Mouse (Mus musculus) heart, embryonic 10.5 days (tissue): Measurements from ENCODE around the gene Tmem151a. TPM values are rescaled to one million over a fixed set of nuclear protein-coding genes. Genes with fewer than 3 reads are reported as not detected.
"Not testable (repeated sequence)": the region's sequence is repeated elsewhere in the genome, so short reads cannot be mapped to it uniquely, and the experiment has no call there.

Source experiments
- DNase-seq: peaks from one replicate; pipeline ENCODE4 v3.0.0-alpha.2; 2017; ENCODE audit warnings: low spot score
- H3K27ac ChIP-seq: fragments of 300-500 bp; sonication (generic); 2 replicates; pipeline ENCODE4 v1.5.1; 2016; ENCODE audit warnings: mild to moderate bottlenecking
- H3K27me3 ChIP-seq: fragments of 300-500 bp; sonication (generic); 2 replicates; pipeline ENCODE4 v1.6.1; 2016; ENCODE audit warnings: mild to moderate bottlenecking; ENCODE audit not compliant: poor library complexity, insufficient read depth, severe bottlenecking
- H3K36me3 ChIP-seq: fragments of 300-500 bp; sonication (generic); 2 replicates; pipeline ENCODE4 v1.6.1; 2016; ENCODE audit warnings: mild to moderate bottlenecking, moderate library complexity
- H3K4me1 ChIP-seq: fragments of 300-500 bp; sonication (generic); 2 replicates; pipeline ENCODE4 v1.6.1; 2016; ENCODE audit warnings: mild to moderate bottlenecking
- H3K4me3 ChIP-seq: fragments of 300-500 bp; sonication (generic); 2 replicates; pipeline ENCODE4 v1.5.1; 2016; ENCODE audit warnings: mild to moderate bottlenecking, moderate library complexity
- H3K9me3 ChIP-seq: fragments of 300-500 bp; sonication (generic); 2 replicates; pipeline ENCODE4 v1.6.1; 2016; ENCODE audit warnings: mild to moderate bottlenecking, moderate library complexity
- WGBS: fragments of 180-500 bp; shearing (Covaris S2); methylation state at CpG from one replicate; pipeline ENCODE4 v1.1.7; 2016; 5-methylcytosine and 5-hydroxymethylcytosine counted together
- polyA plus RNA-seq: library from polyadenylated mRNA; unstranded; fragments of >200 nt; fragmentation: Nextera tagmentation; extraction: Ambion mirVana; gene quantifications from 2 replicates; pipeline ENCODE4 v1.2.1, GENCODE M21; 2016

Tmem151a gene
- polyA plus RNA-seq, 1 experiment from 2014 or later = 7.6 TPM

DNA sequence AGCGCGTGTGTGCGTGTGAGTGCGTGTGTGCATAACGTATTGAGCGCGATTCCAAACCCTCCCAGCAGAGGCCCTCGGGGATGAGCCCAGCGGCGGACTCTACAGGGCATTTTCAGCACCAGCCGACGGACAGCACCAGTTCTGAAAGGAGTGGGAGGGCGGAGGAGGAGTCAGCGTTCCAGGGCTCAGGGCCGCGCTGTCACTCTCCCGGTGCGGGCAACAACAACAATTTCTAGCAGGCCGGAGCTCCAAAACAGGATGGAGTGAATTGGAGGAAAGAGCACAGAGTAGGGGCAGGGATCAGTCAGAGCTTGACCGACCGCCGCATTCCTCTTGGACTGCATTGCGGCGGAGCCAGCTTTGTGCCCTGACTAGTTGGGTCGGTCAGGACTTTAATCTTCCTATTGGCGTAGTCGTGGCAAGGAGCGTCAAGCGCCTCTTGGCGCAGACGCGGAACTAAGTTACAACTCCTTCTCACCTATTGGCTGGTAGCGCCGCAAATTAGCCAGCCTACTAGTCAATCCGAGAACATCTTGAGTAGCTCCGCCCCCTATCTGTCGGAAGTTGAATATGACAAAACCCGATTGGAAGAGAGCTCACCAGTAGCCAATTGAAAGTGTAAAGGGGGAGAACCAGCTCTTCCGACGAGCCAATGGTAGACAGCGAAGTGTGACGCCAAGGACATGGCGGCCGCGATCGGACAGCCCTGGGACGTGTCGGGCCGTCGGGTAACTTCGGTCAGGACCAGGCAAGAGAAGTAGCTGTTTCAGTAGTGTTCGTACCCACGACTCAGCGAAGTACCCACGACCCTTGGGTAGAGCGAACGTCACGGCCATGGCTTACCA is 2.8 kb upstream of the Tmem151a start, which contains the start of gene Yif1a:
Yif1a (plus strand) TSS at position 655 of the 845 bp plus-strand sequence.
- Histone ChIP-seq H3K27ac (peak within 1 kb of the TSS; percentile 88), H3K9me3 (no peaks in the 10 kb centered on the region), H3K4me1 (peaks cover 31% of the 10 kb centered on the region), H3K36me3 (peaks cover 37% of the 10 kb centered on the region), H3K27me3 (peaks cover 34% of the 10 kb centered on the region), H3K4me3 (peak within 1 kb of the TSS; percentile 94)
- WGBS = under 1% methylated on average over 58 of the region's 58 CpGs
- peak; percentile 98 for DNase-seq

GRCm38 (mm10) chr19:5086533-5086932 is 1.2 kb upstream of the Tmem151a start:
- H3K27me3 ChIP-seq = peaks cover 50% of the 10 kb centered on the region
- H3K4me1 ChIP-seq = peaks cover 31% of the 10 kb centered on the region
- DNase-seq, H3K9me3 ChIP-seq, H3K4me3 ChIP-seq, H3K27ac ChIP-seq: not testable (repeated sequence)
- peaks cover 21% of the 10 kb centered on the region for H3K36me3 ChIP-seq
- WGBS = 59% methylated on average over 4 of the region's 4 CpGs

- H3K4me1 ChIP-seq = peaks cover 31% of the 10 kb centered on the region
- WGBS = 3% methylated on average over 15 of the region's 15 CpGs
- H3K27ac ChIP-seq = peak overlapping the region; percentile 48; the same call in 1 of the 2 replicates
- H3K4me3 ChIP-seq = peak overlapping the region; percentile 69
- no peak for DNase-seq
- H3K27me3 ChIP-seq = peaks cover 67% of the 10 kb centered on the region
- peaks cover 5% of the 10 kb centered on the region; the same call in 1 of the 2 replicates for H3K36me3 ChIP-seq
- no peaks in the 10 kb centered on the region for H3K9me3 ChIP-seq
Measured at GRCm38 (mm10) chr19:5084834-5085144, 542 bp downstream of the Tmem151a start.

- 61% methylated on average over 3 of the region's 3 CpGs for WGBS
- no peaks in the 10 kb centered on the region for H3K36me3 ChIP-seq
- DNase-seq = no peak
- H3K27me3 ChIP-seq = peaks cover 69% of the 10 kb centered on the region
- 0 out of 2 replicates have a peak overlapping the region, but pooled peaks have one; percentile 48 for H3K27ac ChIP-seq
- peaks cover 27% of the 10 kb centered on the region for H3K4me1 ChIP-seq
- H3K9me3 ChIP-seq = no peaks in the 10 kb centered on the region
- peak overlapping the region; percentile 69 for H3K4me3 ChIP-seq
Measured at GRCm38 (mm10) chr19:5083961-5084833, 1.1 kb downstream of the Tmem151a start.

GRCm38 (mm10) chr19:5082596-5082995 is 2.7 kb downstream of the Tmem151a start:
- H3K4me1 ChIP-seq = peaks cover 18% of the 10 kb centered on the region
- 0 out of 2 replicates have a peak overlapping the region, but pooled peaks have one; percentile 23 for H3K27ac ChIP-seq
- H3K9me3 ChIP-seq = no peaks in the 10 kb centered on the region
- H3K4me3 ChIP-seq = no peak overlapping the region
- DNase-seq = no peak
- no peaks in the 10 kb centered on the region for H3K36me3 ChIP-seq
- H3K27me3 ChIP-seq = peaks cover 72% of the 10 kb centered on the region
- 52% methylated on average over 24 of the region's 24 CpGs for WGBS

GRCm38 (mm10) chr19:5082005-5082404 is 3.3 kb downstream of the Tmem151a start:
- H3K9me3 ChIP-seq = no peaks in the 10 kb centered on the region
- DNase-seq = no peak
- H3K4me3 ChIP-seq = no peak overlapping the region
- peaks cover 72% of the 10 kb centered on the region for H3K27me3 ChIP-seq
- WGBS = 62% methylated on average over 18 of the region's 18 CpGs
- H3K36me3 ChIP-seq = no peaks in the 10 kb centered on the region
- peaks cover 12% of the 10 kb centered on the region for H3K4me1 ChIP-seq
- no peak overlapping the region for H3K27ac ChIP-seq

GRCm38 (mm10) chr19:5079279-5079678 is 6.1 kb downstream of the Tmem151a start:
- H3K27ac ChIP-seq = no peak overlapping the region
- no peaks in the 10 kb centered on the region for H3K9me3 ChIP-seq
- H3K36me3 ChIP-seq = no peaks in the 10 kb centered on the region
- no peaks in the 10 kb centered on the region for H3K4me1 ChIP-seq
- H3K4me3 ChIP-seq = no peak overlapping the region
- 92% methylated on average over 1 of the region's 1 CpGs for WGBS
- peaks cover 49% of the 10 kb centered on the region for H3K27me3 ChIP-seq
- DNase-seq = no peak

DNA sequence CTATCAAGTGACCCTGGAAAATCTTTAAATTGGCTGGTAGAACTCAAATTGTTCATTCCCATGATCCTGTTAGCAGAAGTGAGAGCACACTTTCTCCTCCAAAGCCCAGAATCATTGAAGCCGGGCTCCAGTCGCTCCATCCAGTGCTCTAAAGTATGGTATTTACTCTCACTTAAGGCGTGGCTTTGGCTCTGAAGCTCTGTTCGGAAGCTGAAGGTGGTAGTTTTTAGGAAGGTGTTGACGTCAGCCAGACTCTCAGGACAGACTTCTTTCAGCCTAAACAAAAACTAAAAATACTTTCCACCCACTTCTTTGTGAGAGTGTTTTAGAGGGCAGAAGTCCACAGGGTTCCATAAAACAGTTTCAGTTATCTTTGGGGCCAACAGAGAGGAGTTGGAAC is 11.8 kb downstream of the Tmem151a start:
- H3K4me3 ChIP-seq = no peak overlapping the region
- H3K27me3 ChIP-seq = peaks cover 41% of the 10 kb centered on the region
- DNase-seq = no peak
- peaks cover 41% of the 10 kb centered on the region for H3K4me1 ChIP-seq
- WGBS = 36% methylated on average over 5 of the region's 5 CpGs
- H3K9me3 ChIP-seq = no peaks in the 10 kb centered on the region
- no peak overlapping the region for H3K27ac ChIP-seq
- H3K36me3 ChIP-seq = no peaks in the 10 kb centered on the region

DNA sequence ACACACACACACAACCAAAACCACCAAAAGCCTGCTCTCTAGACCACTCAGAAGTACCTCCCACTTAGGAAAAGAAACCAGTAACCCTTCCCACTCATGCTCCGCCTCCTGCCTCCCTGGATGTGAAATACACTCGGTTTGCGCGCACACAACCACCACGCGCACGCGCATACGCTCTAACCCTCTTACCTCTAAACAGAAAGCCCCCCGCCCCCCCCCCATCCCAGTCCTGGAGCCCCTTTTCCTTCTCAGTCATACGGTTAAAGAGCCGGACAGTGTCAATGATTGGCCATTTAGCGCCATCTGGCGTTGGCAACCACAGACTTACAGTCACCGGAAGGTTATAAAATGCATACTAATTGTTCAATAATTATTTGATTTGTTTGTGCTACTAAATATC is 12.3 kb downstream of the Tmem151a start:
- peaks cover 46% of the 10 kb centered on the region for H3K4me1 ChIP-seq
- peaks cover 43% of the 10 kb centered on the region for H3K27me3 ChIP-seq
- H3K27ac ChIP-seq = 0 out of 2 replicates have a peak overlapping the region, but pooled peaks have one; percentile 86
- peak overlapping the region; percentile 72 for H3K4me3 ChIP-seq
- H3K9me3 ChIP-seq = no peaks in the 10 kb centered on the region
- H3K36me3 ChIP-seq = no peaks in the 10 kb centered on the region
- WGBS = 2% methylated on average over 15 of the region's 15 CpGs
- no peak for DNase-seq

DNA sequence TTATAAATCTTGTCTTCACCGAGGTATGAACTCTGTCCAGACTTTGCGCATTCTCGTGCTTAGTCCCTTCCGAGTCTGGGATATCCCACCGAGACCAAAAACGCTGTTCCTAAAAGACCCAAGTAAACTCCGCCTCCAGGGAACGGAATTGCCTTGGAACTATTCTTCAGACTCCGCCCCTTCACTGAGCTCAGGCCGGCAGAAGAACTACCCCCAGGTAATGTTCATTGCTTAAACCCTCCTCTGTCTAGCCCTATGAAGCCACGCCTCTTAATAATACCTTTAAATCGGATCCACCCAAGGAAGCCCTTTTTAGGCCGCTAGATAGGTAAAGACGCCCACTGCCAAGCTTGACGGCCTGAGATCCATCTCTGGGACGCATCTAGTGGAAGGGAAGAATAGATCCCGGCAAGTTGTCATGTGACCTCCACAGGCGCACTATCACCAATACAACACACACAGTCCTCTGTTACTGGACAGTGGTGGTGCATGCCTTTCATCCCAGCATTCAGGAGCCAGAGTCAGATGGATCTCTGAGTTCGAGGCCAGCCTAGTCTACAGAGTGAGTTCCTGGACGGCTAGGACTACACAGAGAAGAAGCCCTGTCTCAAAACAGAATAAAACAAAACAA is 12.8 kb downstream of the Tmem151a start:
- peaks cover 46% of the 10 kb centered on the region for H3K27me3 ChIP-seq
- 4% methylated on average over 20 of the region's 20 CpGs for WGBS
- peaks cover 51% of the 10 kb centered on the region for H3K4me1 ChIP-seq
- peak overlapping the region; percentile 86 for H3K27ac ChIP-seq
- H3K9me3 ChIP-seq = no peaks in the 10 kb centered on the region
- H3K36me3 ChIP-seq = no peaks in the 10 kb centered on the region
- DNase-seq = no peak
- peak overlapping the region; percentile 72 for H3K4me3 ChIP-seq

DNA sequence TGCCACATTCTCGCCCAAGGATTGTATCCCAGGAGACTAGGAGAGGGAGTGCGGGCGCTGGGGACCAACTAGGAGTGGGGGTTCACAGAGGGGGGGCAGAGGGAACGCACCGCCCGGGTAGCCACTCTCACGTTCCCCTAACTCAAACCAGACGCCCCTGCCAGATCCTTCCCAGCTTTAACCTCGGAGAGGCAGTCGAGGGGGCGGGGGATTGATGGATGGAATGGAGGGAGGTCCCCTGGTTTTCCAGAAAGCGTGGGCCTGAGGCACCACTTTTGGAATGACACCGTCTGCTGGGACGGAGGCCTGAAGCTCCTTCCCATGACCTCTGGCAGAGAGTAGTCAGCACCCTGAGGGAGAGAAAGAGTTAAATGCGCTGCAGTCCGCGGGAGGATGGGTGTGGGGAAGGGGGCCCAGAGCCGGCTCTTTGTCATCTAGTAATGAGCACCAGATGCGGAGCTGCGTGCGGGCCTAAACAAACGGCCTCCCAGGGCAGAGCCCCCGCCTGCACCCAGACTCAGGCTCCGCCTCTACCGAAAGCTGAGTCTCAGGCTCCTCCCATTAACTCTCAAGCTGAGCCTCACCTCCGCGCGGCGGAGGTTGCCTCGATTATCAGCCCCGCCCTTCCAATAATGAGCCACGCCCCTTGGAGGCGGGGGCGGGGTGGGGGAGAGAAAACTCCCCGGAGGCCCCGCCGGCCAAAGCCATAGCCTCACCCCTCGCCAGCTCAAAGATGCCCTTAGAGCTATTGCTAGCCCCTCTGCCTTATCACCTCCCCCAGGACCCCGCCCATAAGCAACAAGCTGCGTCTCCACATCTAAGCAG is 13.6 kb downstream of the Tmem151a start:
- Histone ChIP-seq H3K27ac (peak overlapping the region; percentile 86), H3K27me3 (peaks cover 51% of the 10 kb centered on the region), H3K4me1 (peaks cover 59% of the 10 kb centered on the region), H3K4me3 (peak overlapping the region; percentile 72), H3K9me3 (no peaks in the 10 kb centered on the region), H3K36me3 (no peaks in the 10 kb centered on the region)
- 2% methylated on average over 40 of the region's 40 CpGs for WGBS
- peak; percentile 94 for DNase-seq

DNA sequence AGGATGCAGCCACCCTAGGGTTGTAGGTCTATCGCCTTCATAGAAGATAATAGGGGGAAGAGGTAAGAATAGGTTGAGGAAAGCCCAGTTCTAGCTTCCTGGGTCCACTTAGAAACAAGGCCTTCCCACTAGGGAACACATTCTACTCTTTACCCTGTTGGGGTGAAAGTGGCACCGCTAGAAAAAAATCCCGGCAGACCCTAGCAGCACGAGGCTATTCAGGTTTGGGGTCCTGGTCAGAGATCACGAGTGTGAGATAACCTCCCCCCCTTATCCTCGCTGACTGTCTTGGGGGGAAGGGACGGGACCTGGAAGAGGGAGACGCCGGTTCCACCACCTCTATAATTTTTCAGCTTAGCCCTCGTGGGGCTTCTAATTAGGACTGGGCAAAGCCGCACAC is 14.3 kb downstream of the Tmem151a start:
- Histone ChIP-seq H3K27me3 (peaks cover 51% of the 10 kb centered on the region), H3K9me3 (no peaks in the 10 kb centered on the region), H3K4me3 (peak overlapping the region; percentile 72), H3K4me1 (peaks cover 61% of the 10 kb centered on the region), H3K27ac (peak overlapping the region; percentile 86), H3K36me3 (no peaks in the 10 kb centered on the region)
- no peak for DNase-seq
- 7% methylated on average over 11 of the region's 11 CpGs for WGBS
